Mouse (Mus musculus) monocyte, adult 5-6 weeks (primary cell): ENCODE measurements around the gene Prkn. TPM values are rescaled to one million over a fixed set of nuclear protein-coding genes. Genes with fewer than 3 reads are reported as not detected.

Experiments
- ATAC-seq: fragments of 153-309, 156-312 bp; replicated peaks from 2 replicates; pipeline ENCODE4 v1.8.0; 2017; ENCODE audit warnings: mild to moderate bottlenecking; ENCODE audit not compliant: low TSS enrichment, insufficient number of reproducible peaks, severe bottlenecking, poor library complexity, low FRiP score
- total RNA-seq: library from RNA; stranded (forward); fragments of 200-1000, 200-491, 200-594 nt; gene quantifications from 3 replicates; pipeline ENCODE4 v1.2.3, GENCODE M21; 2017

Gene Prkn
- total RNA-seq, 1 experiment from 2014 or later: not detected

GRCm38 (mm10) chr17:11333741-11334140 lies 493.6 kb downstream of the Prkn start:
- no peak for ATAC-seq

GRCm38 (mm10) chr17:11336156-11336555 lies 496.0 kb downstream of the Prkn start:
- no peak for ATAC-seq

GRCm38 (mm10) chr17:11340368-11340767 lies 500.2 kb downstream of the Prkn start:
- ATAC-seq: no peak

GRCm38 (mm10) chr17:11346310-11346709 lies 506.1 kb downstream of the Prkn start:
- no peak for ATAC-seq

- ATAC-seq: no peak
These were observed 512.8 kb downstream of the Prkn start for GRCm38 (mm10) chr17:11352778-11353552.

GRCm38 (mm10) chr17:11353553-11353945 lies 513.4 kb downstream of the Prkn start:
- no peak for ATAC-seq

GRCm38 (mm10) chr17:11354348-11354747 lies 514.2 kb downstream of the Prkn start:
- no peak for ATAC-seq

- no peak for ATAC-seq
These were observed 535.3 kb downstream of the Prkn start for GRCm38 (mm10) chr17:11375461-11375860.

GRCm38 (mm10) chr17:11383364-11383962 lies 543.3 kb downstream of the Prkn start:
- no peak for ATAC-seq

- ATAC-seq: no peak
These were observed 545.1 kb downstream of the Prkn start for GRCm38 (mm10) chr17:11385246-11385645.

GRCm38 (mm10) chr17:11392622-11393294 lies 552.6 kb downstream of the Prkn start:
- no peak for ATAC-seq

- no peak for ATAC-seq
These were observed 554.4 kb downstream of the Prkn start for GRCm38 (mm10) chr17:11394607-11395006.

GRCm38 (mm10) chr17:11397678-11398077 lies 557.5 kb downstream of the Prkn start:
- no peak for ATAC-seq

- ATAC-seq: no peak
These were observed 562.2 kb downstream of the Prkn start for GRCm38 (mm10) chr17:11402225-11402875.

- ATAC-seq: no peak
These were observed 571.2 kb downstream of the Prkn start for GRCm38 (mm10) chr17:11411414-11411813.

- no peak for ATAC-seq
These were observed 573.5 kb downstream of the Prkn start for GRCm38 (mm10) chr17:11413688-11414087.

- no peak for ATAC-seq
These were observed 574.1 kb downstream of the Prkn start for GRCm38 (mm10) chr17:11414288-11414687.

GRCm38 (mm10) chr17:11417150-11417549 lies 577.0 kb downstream of the Prkn start:
- no peak for ATAC-seq

- ATAC-seq: no peak
These were observed 579.3 kb downstream of the Prkn start for GRCm38 (mm10) chr17:11419484-11419883.
